Mouse (Mus musculus) neutrophil, adult 5-6 weeks (primary cell): ENCODE measurements around the gene Ccl22. TPM values are rescaled to one million over a fixed set of nuclear protein-coding genes. Genes with fewer than 3 reads are reported as not detected.

ENCODE experiments used
- ATAC-seq: fragments of 151-379, 151-347 bp; 2 replicates; pipeline ENCODE4 v1.8.0; 2017; ENCODE audit warnings: mild to moderate bottlenecking, moderate TSS enrichment; ENCODE audit not compliant: insufficient number of reproducible peaks, poor library complexity, low FRiP score, severe bottlenecking; ENCODE audit errors: extremely low read depth
- total RNA-seq: library from RNA; stranded (forward); fragments of 200-1000 nt; gene quantifications from 2 replicates; pipeline ENCODE4 v1.2.3, GENCODE M21; 2017

Ccl22 gene
- total RNA-seq = not detected in 2 replicates

- ATAC-seq = no peak
Measured at GRCm38 (mm10) chr8:94745476-94746184, at the start of gene Ccl22. Gene Ccl22, plus strand, starts transcription at chr8:94745590.

GRCm38 (mm10) chr8:94695994-94696384 lies 49.4 kb upstream of the Ccl22 start, which contains the start of gene Pllp:
Gene Pllp, minus strand, starts transcription at chr8:94696278.
- ATAC-seq = peak; percentile 20

GRCm38 (mm10) chr8:94696566-94696965 lies 48.8 kb upstream of the Ccl22 start:
- ATAC-seq = no peak

- ATAC-seq = no peak
Measured at GRCm38 (mm10) chr8:94697956-94698355, 47.4 kb upstream of the Ccl22 start.

GRCm38 (mm10) chr8:94699366-94699765 lies 46.0 kb upstream of the Ccl22 start:
- no peak for ATAC-seq

GRCm38 (mm10) chr8:94700421-94700935 lies 44.9 kb upstream of the Ccl22 start:
- ATAC-seq = no peak

GRCm38 (mm10) chr8:94702156-94702555 lies 43.2 kb upstream of the Ccl22 start:
- no peak for ATAC-seq

- peak; percentile 48 for ATAC-seq
Measured at GRCm38 (mm10) chr8:94702844-94703813, 42.3 kb upstream of the Ccl22 start.

GRCm38 (mm10) chr8:94703972-94704668 lies 41.3 kb upstream of the Ccl22 start:
- ATAC-seq = peak; percentile 87

GRCm38 (mm10) chr8:94704669-94704984 lies 40.8 kb upstream of the Ccl22 start:
- ATAC-seq = no peak

- ATAC-seq = no peak
Measured at GRCm38 (mm10) chr8:94705581-94706245, 39.7 kb upstream of the Ccl22 start.

- no peak for ATAC-seq
Measured at GRCm38 (mm10) chr8:94706732-94707395, 38.5 kb upstream of the Ccl22 start.

- ATAC-seq = no peak
Measured at GRCm38 (mm10) chr8:94710336-94710735, 35.1 kb upstream of the Ccl22 start.

- ATAC-seq = no peak
Measured at GRCm38 (mm10) chr8:94711160-94711718, 34.2 kb upstream of the Ccl22 start.

GRCm38 (mm10) chr8:94714556-94714955 lies 30.8 kb upstream of the Ccl22 start:
- no peak for ATAC-seq

GRCm38 (mm10) chr8:94715871-94716270 lies 29.5 kb upstream of the Ccl22 start:
- ATAC-seq = no peak

- no peak for ATAC-seq
Measured at GRCm38 (mm10) chr8:94716841-94717240, 28.5 kb upstream of the Ccl22 start.

GRCm38 (mm10) chr8:94725998-94726397 lies 19.4 kb upstream of the Ccl22 start:
- no peak for ATAC-seq
